Mouse (Mus musculus): ENCODE data around the gene Map2k5.

The Map2k5 gene

GRCm38 (mm10) chr9:63146856-63147274 is 230.8 kb downstream of the Map2k5 start:
- DNase-seq (ENCODE audit: low read depth, low spot score) = no peak

- DNase-seq (ENCODE audit: low read depth, low spot score) = no peak
Observed at GRCm38 (mm10) chr9:63146126-63146855, 231.4 kb downstream of the Map2k5 start.

GRCm38 (mm10) chr9:63145249-63146125 is 232.2 kb downstream of the Map2k5 start:
- no peak for DNase-seq (ENCODE audit: low read depth, low spot score)

GRCm38 (mm10) chr9:63144502-63145248 is 233.0 kb downstream of the Map2k5 start:
- DNase-seq (ENCODE audit: low read depth, low spot score) = no peak

GRCm38 (mm10) chr9:63143641-63144501 is 233.8 kb downstream of the Map2k5 start:
- DNase-seq (ENCODE audit: low read depth, low spot score) = no peak

- no peak for DNase-seq (ENCODE audit: low read depth, low spot score)
Observed at GRCm38 (mm10) chr9:63143227-63143626, 234.5 kb downstream of the Map2k5 start.

GRCm38 (mm10) chr9:63142335-63143036 is 235.2 kb downstream of the Map2k5 start:
- no peak for DNase-seq (ENCODE audit: low read depth, low spot score)

GRCm38 (mm10) chr9:63141641-63142334 is 235.9 kb downstream of the Map2k5 start:
- DNase-seq (ENCODE audit: low read depth, low spot score) = no peak

- DNase-seq (ENCODE audit: low read depth, low spot score) = no peak
Observed at GRCm38 (mm10) chr9:63140211-63140610, 237.5 kb downstream of the Map2k5 start.

- no peak for DNase-seq (ENCODE audit: low read depth, low spot score)
Observed at GRCm38 (mm10) chr9:63139661-63140060, 238.0 kb downstream of the Map2k5 start.

- DNase-seq (ENCODE audit: low read depth, low spot score) = no peak
Observed at GRCm38 (mm10) chr9:63138481-63138967, 239.2 kb downstream of the Map2k5 start.

GRCm38 (mm10) chr9:63137615-63137915 is 240.1 kb downstream of the Map2k5 start:
- DNase-seq (ENCODE audit: low read depth, low spot score) = no peak

- DNase-seq (ENCODE audit: low read depth, low spot score) = no peak
Observed at GRCm38 (mm10) chr9:63136756-63137614, 240.7 kb downstream of the Map2k5 start.

- no peak for DNase-seq (ENCODE audit: low read depth, low spot score)
Observed at GRCm38 (mm10) chr9:63136241-63136640, 241.5 kb downstream of the Map2k5 start.

- no peak for DNase-seq (ENCODE audit: low read depth, low spot score)
Observed at GRCm38 (mm10) chr9:63135801-63136200, 241.9 kb downstream of the Map2k5 start.

- no peak for DNase-seq (ENCODE audit: low read depth, low spot score)
Observed at GRCm38 (mm10) chr9:63135356-63135755, 242.3 kb downstream of the Map2k5 start.

- DNase-seq (ENCODE audit: low read depth, low spot score) = no peak
Observed at GRCm38 (mm10) chr9:63133659-63134058, 244.0 kb downstream of the Map2k5 start.

- DNase-seq (ENCODE audit: low read depth, low spot score) = no peak
Observed at GRCm38 (mm10) chr9:63132673-63133601, 244.8 kb downstream of the Map2k5 start.

All from c-Kit-negative CD71-positive TER-119-positive erythroid progenitor cells, embryonic 14.5 days (primary cell).